In genomic region chr6:87887594-87888233, GRCm38 (mm10) we compare ENCODE assay signal across 7 mouse cellular contexts. TPM values are rescaled to one million over a fixed set of nuclear protein-coding genes. Genes with fewer than 3 reads are reported as not detected.
DNase-seq lines count a peak whose midpoint lies in the region; ATAC-seq lines count a peak whose summit lies in the region.

TSS of gene Copg1 (plus strand) at chr6:87887814.

- peak within 1 kb of the TSS; percentile 89 for H3K9ac ChIP-seq in embryonic facial prominence, embryonic 12.5 days
- H3K9ac ChIP-seq in limb, embryonic 11.5 days (ENCODE audit: low read length) = peak within 1 kb of the TSS; percentile 77
- peak within 1 kb of the TSS; percentile 61 for H3K9ac ChIP-seq in midbrain, embryonic 14.5 days (replicated peaks; ENCODE audit: low read length)

- ATAC-seq in embryonic facial prominence, embryonic 12.5 days (ENCODE audit: insufficient number of reproducible peaks, insufficient read depth, low FRiP score, low TSS enrichment) = peak; percentile 94
- peak; percentile 96 for ATAC-seq in limb, embryonic 11.5 days (ENCODE audit: insufficient number of reproducible peaks, low FRiP score, low TSS enrichment, low read depth)
- ATAC-seq in midbrain, embryonic 14.5 days (ENCODE audit: low FRiP score, low TSS enrichment) = peak; percentile 95

- no peaks in the 10 kb centered on the region for H3K27me3 ChIP-seq in embryonic facial prominence, embryonic 12.5 days
- H3K27me3 ChIP-seq in limb, embryonic 11.5 days (ENCODE audit: control insufficient read depth, insufficient read depth, low read length) = no peaks in the 10 kb centered on the region
- H3K27me3 ChIP-seq in midbrain, embryonic 14.5 days (ENCODE audit: control insufficient read depth, insufficient read depth, low read length) = no peaks in the 10 kb centered on the region

- peak within 1 kb of the TSS; percentile 71 for H3K4me2 ChIP-seq in embryonic facial prominence, embryonic 12.5 days (replicated peaks)
- H3K4me2 ChIP-seq in limb, embryonic 11.5 days (ENCODE audit: low read depth, severe bottlenecking) = peak within 1 kb of the TSS; percentile 65
- peak within 1 kb of the TSS; percentile 67 for H3K4me2 ChIP-seq in midbrain, embryonic 14.5 days (ENCODE audit: low read length)

- H3K36me3 ChIP-seq in embryonic facial prominence, embryonic 12.5 days = peaks cover 38% of the 10 kb centered on the region
- peaks cover 16% of the 10 kb centered on the region for H3K36me3 ChIP-seq in limb, embryonic 11.5 days (ENCODE audit: control insufficient read depth, insufficient read depth, low read length)
- peaks cover 34% of the 10 kb centered on the region for H3K36me3 ChIP-seq in midbrain, embryonic 14.5 days (ENCODE audit: control insufficient read depth, insufficient read depth, low read length)

- H3K4me1 ChIP-seq in embryonic facial prominence, embryonic 12.5 days = peaks cover 8% of the 10 kb centered on the region
- peaks cover 6% of the 10 kb centered on the region; the same call in 1 of the 2 replicates for H3K4me1 ChIP-seq in limb, embryonic 11.5 days (ENCODE audit: control insufficient read depth, insufficient read depth, low read length)
- peaks cover 8% of the 10 kb centered on the region; the same call in 1 of the 2 replicates for H3K4me1 ChIP-seq in midbrain, embryonic 14.5 days (ENCODE audit: control insufficient read depth, insufficient read depth, low read length)

- H3K27ac ChIP-seq in embryonic facial prominence, embryonic 12.5 days = peak within 1 kb of the TSS; percentile 81
- H3K27ac ChIP-seq in limb, embryonic 11.5 days (replicated peaks; ENCODE audit: low read depth, low read length) = no peak within 1 kb of the TSS
- peak within 1 kb of the TSS; percentile 80 for H3K27ac ChIP-seq in midbrain, embryonic 14.5 days (replicated peaks; ENCODE audit: low read depth, low read length)

- no peaks in the 10 kb centered on the region for H3K9me3 ChIP-seq in embryonic facial prominence, embryonic 12.5 days
- no peaks in the 10 kb centered on the region for H3K9me3 ChIP-seq in limb, embryonic 11.5 days (ENCODE audit: control insufficient read depth, low read length)
- no peaks in the 10 kb centered on the region for H3K9me3 ChIP-seq in midbrain, embryonic 14.5 days (ENCODE audit: control insufficient read depth, low read length)

- WGBS in embryonic facial prominence, embryonic 12.5 days = under 1% methylated on average over 31 of the region's 31 CpGs
- WGBS in limb, embryonic 11.5 days = under 1% methylated on average over 31 of the region's 31 CpGs
- WGBS in midbrain, embryonic 14.5 days = under 1% methylated on average over 31 of the region's 31 CpGs

- DNase-seq in adrenal gland, postnatal 25 days = peak; percentile 100
- peak; percentile 100 for DNase-seq in heart, adult 11 months
- peak; percentile 100 for DNase-seq in kidney, adult 18-20 months
- peak; percentile 100 for DNase-seq in limb, embryonic 11.5 days (ENCODE audit: low spot score)
- peak; percentile 100 for DNase-seq in midbrain, embryonic 14.5 days
- DNase-seq in spleen, adult 18-20 months = peak; percentile 100

- peak within 1 kb of the TSS; percentile 86 for H3K4me3 ChIP-seq in embryonic facial prominence, embryonic 12.5 days
- H3K4me3 ChIP-seq in limb, embryonic 11.5 days (ENCODE audit: low read depth, low read length) = peak within 1 kb of the TSS; percentile 72
- H3K4me3 ChIP-seq in midbrain, embryonic 14.5 days (replicated peaks; ENCODE audit: low read depth, low read length) = peak within 1 kb of the TSS; percentile 52

RNA-seq across cellular contexts. Expression of gene Copg1, which starts in this region (rescaled TPM):
- 103 and 108 TPM in 2 replicates for total RNA-seq in adrenal gland, postnatal 25 days (2021)
- polyA plus RNA-seq in embryonic facial prominence, embryonic 12.5 days (2016; fragmentation: Nextera tagmentation; extraction: Ambion mirVana) = 176 and 177 TPM in 2 replicates
- polyA plus RNA-seq in limb, embryonic 11.5 days (2014; fragmentation: Nextera tagmentation; extraction: Ambion mirVana) = 150 and 163 TPM in 2 replicates
- 161 and 185 TPM in 2 replicates for polyA plus RNA-seq in midbrain, embryonic 14.5 days (2014; fragmentation: Nextera tagmentation; extraction: Ambion mirVana)
